ENCODE assay signal across 9 mouse cellular contexts in the genomic region with DNA sequence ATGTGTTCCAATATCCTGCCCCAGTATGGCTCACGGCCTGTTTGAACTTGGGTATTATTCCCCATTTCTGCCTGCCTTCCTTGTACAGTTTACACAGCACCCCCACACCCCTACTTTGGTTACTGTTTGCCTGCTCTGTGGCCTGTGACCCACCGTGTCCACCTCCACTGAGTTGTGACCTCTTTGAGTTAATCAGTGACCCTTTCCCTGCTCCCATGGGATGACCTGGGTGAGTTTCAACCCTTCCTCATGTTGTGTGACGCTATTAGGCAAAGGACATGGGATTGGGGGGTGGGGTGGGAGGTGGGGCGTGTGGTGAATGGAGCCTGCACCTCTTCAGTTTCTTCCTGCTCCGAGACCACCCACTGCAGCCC. TPM values are rescaled to one million over a fixed set of nuclear protein-coding genes. Genes with fewer than 3 reads are reported as not detected.
DNase-seq lines count a peak whose midpoint lies in the region; ATAC-seq lines count a peak whose summit lies in the region.
"Had no signal": no experiment of that assay in that cellular context is flagged by ENCODE, and none has a peak within 500 bp of the region (broad histone marks: within the 10 kb centered on the region; RNA-seq: fewer than 3 reads in every experiment).

No protein-coding gene starts in this region.

- ATAC-seq in lung, embryonic 15.5 days (ENCODE audit: borderline replicate concordance, extremely low read depth, low FRiP score, low TSS enrichment): no peak
- ATAC-seq in hindbrain, embryonic 13.5 days (ENCODE audit: low FRiP score): no peak
- no peak for ATAC-seq in limb, embryonic 13.5 days (ENCODE audit: low FRiP score, low read depth)
- ATAC-seq in stomach, embryonic 14.5 days (ENCODE audit: insufficient number of reproducible peaks, insufficient read depth, low FRiP score, low read depth): no peak

- no peaks in the 10 kb centered on the region for H3K9me3 ChIP-seq in lung, embryonic 15.5 days
- H3K9me3 ChIP-seq in hindbrain, embryonic 13.5 days: no peaks in the 10 kb centered on the region
- no peaks in the 10 kb centered on the region for H3K9me3 ChIP-seq in limb, embryonic 13.5 days
- no peaks in the 10 kb centered on the region for H3K9me3 ChIP-seq in stomach, embryonic 14.5 days (ENCODE audit: control insufficient read depth, low read depth, low read length)

- DNase-seq in lung, postnatal 25 days (ENCODE audit: low spot score): no peak
- no peak for DNase-seq in adrenal gland, postnatal 14 days
- no peak for DNase-seq in adrenal gland, postnatal 10 days
- DNase-seq in embryo, embryonic 9.5 days (ENCODE audit: extremely low spot score): no peak
- DNase-seq: cerebellum, adult 8-10 months had no signal

- H3K4me2 ChIP-seq in lung, embryonic 15.5 days: peak overlapping the region; percentile 85
- peak overlapping the region; percentile 87 for H3K4me2 ChIP-seq in hindbrain, embryonic 13.5 days
- peak overlapping the region; percentile 88 for H3K4me2 ChIP-seq in limb, embryonic 13.5 days (replicated peaks)
- peak overlapping the region; percentile 83 for H3K4me2 ChIP-seq in stomach, embryonic 14.5 days (replicated peaks; ENCODE audit: low read depth, low read length)

- 43% methylated on average over 5 of the region's 5 CpGs for WGBS in lung, embryonic 15.5 days
- WGBS in hindbrain, embryonic 13.5 days: 57% methylated on average over 5 of the region's 5 CpGs
- WGBS in limb, embryonic 13.5 days: 59% methylated on average over 5 of the region's 5 CpGs
- WGBS in stomach, embryonic 14.5 days: 52% methylated on average over 5 of the region's 5 CpGs

- H3K36me3 ChIP-seq in lung, embryonic 15.5 days: no peaks in the 10 kb centered on the region
- no peaks in the 10 kb centered on the region for H3K36me3 ChIP-seq in hindbrain, embryonic 13.5 days
- no peaks in the 10 kb centered on the region for H3K36me3 ChIP-seq in limb, embryonic 13.5 days
- no peaks in the 10 kb centered on the region for H3K36me3 ChIP-seq in stomach, embryonic 14.5 days (ENCODE audit: control insufficient read depth, insufficient read depth, low read length)

- no peak overlapping the region for H3K9ac ChIP-seq in lung, embryonic 15.5 days
- peak overlapping the region; percentile 87 for H3K9ac ChIP-seq in hindbrain, embryonic 13.5 days
- no peak overlapping the region for H3K9ac ChIP-seq in limb, embryonic 13.5 days
- H3K9ac ChIP-seq in stomach, embryonic 14.5 days (replicated peaks; ENCODE audit: low read depth, low read length): no peak overlapping the region; the same call in 1 of the 2 replicates

- no peak overlapping the region for H3K27ac ChIP-seq in lung, embryonic 15.5 days
- H3K27ac ChIP-seq in hindbrain, embryonic 13.5 days: no peak overlapping the region
- no peak overlapping the region for H3K27ac ChIP-seq in limb, embryonic 13.5 days
- H3K27ac ChIP-seq in stomach, embryonic 14.5 days (ENCODE audit: low read length): no peak overlapping the region; the same call in 1 of the 2 replicates

- H3K4me3 ChIP-seq in lung, embryonic 15.5 days: peak overlapping the region; percentile 72; the same call in 1 of the 2 replicates
- H3K4me3 ChIP-seq in hindbrain, embryonic 13.5 days: peak overlapping the region; percentile 86
- peak overlapping the region; percentile 79 for H3K4me3 ChIP-seq in limb, embryonic 13.5 days
- H3K4me3 ChIP-seq in stomach, embryonic 14.5 days (ENCODE audit: low read depth, low read length): peak overlapping the region; percentile 66; the same call in 1 of the 2 replicates

- no peaks in the 10 kb centered on the region for H3K27me3 ChIP-seq in lung, embryonic 15.5 days
- no peaks in the 10 kb centered on the region for H3K27me3 ChIP-seq in hindbrain, embryonic 13.5 days
- H3K27me3 ChIP-seq in limb, embryonic 13.5 days: no peaks in the 10 kb centered on the region
- no peaks in the 10 kb centered on the region for H3K27me3 ChIP-seq in stomach, embryonic 14.5 days (ENCODE audit: control insufficient read depth, insufficient read depth, low read length)

- peaks cover 27% of the 10 kb centered on the region for H3K4me1 ChIP-seq in lung, embryonic 15.5 days
- H3K4me1 ChIP-seq in hindbrain, embryonic 13.5 days (replicated peaks): peaks cover 28% of the 10 kb centered on the region
- peaks cover 22% of the 10 kb centered on the region for H3K4me1 ChIP-seq in limb, embryonic 13.5 days
- peaks cover 15% of the 10 kb centered on the region; the same call in 1 of the 2 replicates for H3K4me1 ChIP-seq in stomach, embryonic 14.5 days (ENCODE audit: control insufficient read depth, insufficient read depth, low read length)

RNA-seq across cellular contexts. Expression of a gene that starts 1.4 kb away (rescaled TPM):
- 25.3 and 27.4 TPM in 2 replicates for polyA plus RNA-seq in lung, embryonic 15.5 days (2015; fragmentation: Nextera tagmentation; extraction: Ambion mirVana)
- 21.8 and 22.2 TPM in 2 replicates for polyA plus RNA-seq in hindbrain, embryonic 13.5 days (2015; fragmentation: Nextera tagmentation; extraction: Ambion mirVana)
- polyA plus RNA-seq in limb, embryonic 13.5 days (2015; fragmentation: Nextera tagmentation; extraction: Ambion mirVana): 24.7 and 25.9 TPM in 2 replicates
- 14.6 and 16.2 TPM in 2 replicates for polyA plus RNA-seq in stomach, embryonic 14.5 days (2014; fragmentation: Nextera tagmentation; extraction: Ambion mirVana)
- total RNA-seq in adrenal gland, postnatal 14 days (2021): 54.4 and 97.6 TPM in 2 replicates
- 10 to 100 TPM; 62.7 to 84.6 TPM for total RNA-seq in adrenal gland, postnatal 10 days (2021)

RNA-seq across cellular contexts. Expression of a gene that starts 21.1 kb away (rescaled TPM):
- polyA plus RNA-seq in lung, embryonic 15.5 days (2015; fragmentation: Nextera tagmentation; extraction: Ambion mirVana): not detected in 2 replicates
- polyA plus RNA-seq in hindbrain, embryonic 13.5 days (2015; fragmentation: Nextera tagmentation; extraction: Ambion mirVana): not detected in 2 replicates
- polyA plus RNA-seq in limb, embryonic 13.5 days (2015; fragmentation: Nextera tagmentation; extraction: Ambion mirVana): not detected in 2 replicates
- not detected in 2 replicates for polyA plus RNA-seq in stomach, embryonic 14.5 days (2014; fragmentation: Nextera tagmentation; extraction: Ambion mirVana)
- not detected in 2 replicates for total RNA-seq in adrenal gland, postnatal 14 days (2021)
- not detected for total RNA-seq in adrenal gland, postnatal 10 days (2021)

RNA-seq across cellular contexts. Expression of a gene that starts 29.2 kb away (rescaled TPM):
- polyA plus RNA-seq in lung, embryonic 15.5 days (2015; fragmentation: Nextera tagmentation; extraction: Ambion mirVana): not detected in 2 replicates
- not detected in 2 replicates for polyA plus RNA-seq in hindbrain, embryonic 13.5 days (2015; fragmentation: Nextera tagmentation; extraction: Ambion mirVana)
- not detected in 2 replicates for polyA plus RNA-seq in limb, embryonic 13.5 days (2015; fragmentation: Nextera tagmentation; extraction: Ambion mirVana)
- polyA plus RNA-seq in stomach, embryonic 14.5 days (2014; fragmentation: Nextera tagmentation; extraction: Ambion mirVana): not detected in 2 replicates
- not detected in 2 replicates for total RNA-seq in adrenal gland, postnatal 14 days (2021)
- not detected for total RNA-seq in adrenal gland, postnatal 10 days (2021)
